Comparison of ENCODE assay signal across 8 mouse cellular contexts in the genomic region with DNA sequence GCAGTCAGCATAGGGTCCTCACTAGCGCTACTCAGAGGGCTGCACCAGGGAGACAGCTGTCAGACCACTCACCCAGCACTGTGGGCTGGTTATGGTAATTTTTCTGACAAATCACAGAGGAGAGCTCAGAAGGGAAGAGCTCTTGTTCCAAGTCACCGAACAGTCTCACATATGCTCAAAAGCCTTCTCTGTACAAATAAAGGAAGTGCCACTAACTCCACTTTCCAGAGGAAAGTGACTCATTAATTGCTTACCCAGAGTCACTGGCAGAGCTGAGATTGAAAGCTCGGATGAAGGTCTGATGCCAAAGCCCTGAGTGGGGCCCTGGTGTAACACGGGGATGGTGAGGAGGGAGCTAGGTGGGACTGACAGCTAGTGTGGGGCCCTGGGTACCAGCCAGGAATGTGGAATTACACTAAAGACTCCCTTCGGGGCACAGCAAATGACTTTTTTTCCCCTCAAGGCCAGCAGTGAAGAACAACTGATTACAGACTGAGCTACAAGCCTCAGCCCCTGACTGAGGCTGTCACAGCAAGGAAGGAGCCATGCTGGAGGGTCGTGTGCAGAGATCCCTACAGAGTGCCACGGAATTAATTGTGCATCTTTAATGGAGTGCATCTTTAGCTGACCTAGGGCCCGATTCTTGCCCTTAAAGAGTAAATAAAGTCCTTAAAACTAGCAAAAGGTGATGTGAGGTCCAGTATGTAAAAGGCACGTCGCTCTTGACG.
DNase-seq lines count a peak whose midpoint lies in the region; ATAC-seq lines count a peak whose summit lies in the region.

No protein-coding gene starts in this region.

- peak; percentile 35 for DNase-seq in retina, postnatal 1 day
- no peak for DNase-seq in retina, embryonic 14.5 days (ENCODE audit: low spot score)
- peak; percentile 19 for DNase-seq in c-Kit-positive CD71-negative TER-119-negative erythroid progenitor cells, embryonic 14.5 days (ENCODE audit: low read depth)
- peak; percentile 34 for DNase-seq in lung, postnatal 36 days
- DNase-seq in urinary bladder, postnatal 36 days (ENCODE audit: low spot score in 2 of 2), result no peak
- DNase-seq in urinary bladder, postnatal 25 days (ENCODE audit: low spot score), result no peak
- DNase-seq in ovary, postnatal 10 days (ENCODE audit: low spot score), result no peak

- ATAC-seq in hematopoietic stem cell, adult 5-6 weeks (replicated peaks in 1 of 2; ENCODE audit: insufficient read depth in 1 of 2, low FRiP score in 2 of 2, low TSS enrichment in 1 of 2, low read depth in 1 of 2, poor library complexity in 2 of 2, severe bottlenecking in 2 of 2), result peak; percentile 75 to 78

Comparison
In these comparisons a context has a peak if more than half of its experiments do, and no peak if none do; other contexts are left out.
1. DNase-seq: peak in retina, postnatal 1 day (single experiment), c-Kit-positive CD71-negative TER-119-negative erythroid progenitor cells, embryonic 14.5 days (single experiment) and lung, postnatal 36 days (single experiment); none in retina, embryonic 14.5 days (single experiment), urinary bladder, postnatal 36 days (0 of 2), urinary bladder, postnatal 25 days (single experiment) and ovary, postnatal 10 days (single experiment).